Mouse (Mus musculus) C2C12 (cell line): Measurements from ENCODE around the gene Whamm. TPM values are rescaled to one million over a fixed set of nuclear protein-coding genes. Genes with fewer than 3 reads are reported as not detected.

Experiments used
- H3K27me3 ChIP-seq: one replicate; pipeline ENCODE4 v1.6.1; 2011; ENCODE audit not compliant: control insufficient read depth, insufficient read depth, insufficient read length
- H3K36me3 ChIP-seq: one replicate; pipeline ENCODE4 v1.6.1; 2011; ENCODE audit not compliant: control insufficient read depth, insufficient read depth
- H3K4me3 ChIP-seq: one replicate; pipeline ENCODE4 v1.5.1; 2011; ENCODE audit warnings: mild to moderate bottlenecking, control low read depth; ENCODE audit not compliant: poor library complexity, insufficient read depth, severe bottlenecking
- H3K79me2 ChIP-seq: one replicate; pipeline ENCODE4 v1.6.1; 2011; ENCODE audit not compliant: control insufficient read depth, insufficient read depth
- H3K79me3 ChIP-seq: one replicate; pipeline ENCODE4 v1.6.1; 2011; ENCODE audit warnings: low read depth, control low read depth
- H3ac ChIP-seq: one replicate; pipeline ENCODE3; 2011; ENCODE audit warnings: low read depth; ENCODE audit not compliant: control insufficient read depth, insufficient read length
- CEBPB ChIP-seq: IDR thresholded peaks from one replicate; pipeline ENCODE4 v1.6.1; 2011; ENCODE audit warnings: low read depth, mild to moderate bottlenecking, control low read depth, moderate library complexity
- CTCF ChIP-seq: IDR thresholded peaks from one replicate; pipeline ENCODE4 v1.5.1; 2011; ENCODE audit not compliant: control insufficient read depth, insufficient read depth, insufficient read length
- FOSL1 ChIP-seq: IDR thresholded peaks from one replicate; pipeline ENCODE4 v1.8.0; 2011; ENCODE audit warnings: mild to moderate bottlenecking, low read length; ENCODE audit not compliant: poor library complexity, insufficient read depth, severe bottlenecking
- MAX ChIP-seq: IDR thresholded peaks from one replicate; pipeline ENCODE4 v1.6.1; 2011; ENCODE audit warnings: mild to moderate bottlenecking, control low read depth
- MYOD1 ChIP-seq: IDR thresholded peaks from one replicate; pipeline ENCODE4 v1.6.1; 2011; ENCODE audit warnings: low read depth; ENCODE audit not compliant: control insufficient read depth, insufficient read length
- MYOG ChIP-seq: IDR thresholded peaks from one replicate; pipeline ENCODE4 v1.6.1; 2011; ENCODE audit not compliant: control insufficient read depth, insufficient read length; ENCODE audit errors: extremely low read depth
- USF1 ChIP-seq: IDR thresholded peaks from one replicate; pipeline ENCODE4 v1.6.1; 2011; ENCODE audit warnings: low read depth, mild to moderate bottlenecking, control low read depth, moderate library complexity
- polyA plus RNA-seq: library from polyadenylated mRNA; unstranded; fragments of >200 nt; fragmentation: generic; extraction: Trizol; gene quantifications from one replicate; pipeline ENCODE4 v1.2.1, GENCODE M21; 2012; ENCODE audit warnings: missing spikeins

Gene Whamm
- polyA plus RNA-seq, 1 experiment, result 3.2 TPM

- Histone ChIP-seq H3K79me2 (no peaks in the 10 kb centered on the region), H3K4me3 (no peak overlapping the region), H3K36me3 (no peaks in the 10 kb centered on the region), H3K27me3 (peaks cover 29% of the 10 kb centered on the region), H3ac (no peak overlapping the region), H3K79me3 (no peaks in the 10 kb centered on the region)
- TF ChIP-seq MAX, result no peak
- TF ChIP-seq MYOD1, result no peak
- no peak for TF ChIP-seq CEBPB
Measured at GRCm38 (mm10) chr7:81559231-81559980, 11.7 kb upstream of the Whamm start.

GRCm38 (mm10) chr7:81560101-81561049 lies 10.7 kb upstream of the Whamm start:
- Histone ChIP-seq H3K27me3 (peaks cover 37% of the 10 kb centered on the region), H3K79me2 (no peaks in the 10 kb centered on the region), H3K36me3 (no peaks in the 10 kb centered on the region), H3K79me3 (no peaks in the 10 kb centered on the region), H3K4me3 (no peak overlapping the region), H3ac (no peak overlapping the region)
- TF ChIP-seq MAX, result no peak
- TF ChIP-seq CTCF, result no peak
- no peak for TF ChIP-seq FOSL1

- TF ChIP-seq MAX, result no peak
- no peak for TF ChIP-seq MYOD1
- no peak for TF ChIP-seq USF1
- no peak for TF ChIP-seq MYOG
- no peak for TF ChIP-seq CTCF
- TF ChIP-seq FOSL1, result no peak
- no peak for TF ChIP-seq CEBPB
- Histone ChIP-seq H3K79me3 (no peaks in the 10 kb centered on the region), H3ac (no peak overlapping the region), H3K4me3 (no peak overlapping the region), H3K36me3 (no peaks in the 10 kb centered on the region), H3K27me3 (peaks cover 43% of the 10 kb centered on the region), H3K79me2 (no peaks in the 10 kb centered on the region)
Measured at GRCm38 (mm10) chr7:81561211-81561610, 9.9 kb upstream of the Whamm start.

GRCm38 (mm10) chr7:81563506-81564015 lies 7.5 kb upstream of the Whamm start:
- H3K79me2 ChIP-seq, result no peaks in the 10 kb centered on the region
- no peak overlapping the region for H3K4me3 ChIP-seq
- H3ac ChIP-seq, result no peak overlapping the region
- H3K36me3 ChIP-seq, result no peaks in the 10 kb centered on the region
- H3K27me3 ChIP-seq, result peaks cover 34% of the 10 kb centered on the region
- TF ChIP-seq CTCF (no peak), MYOD1 (no peak), MAX (no peak), MYOG (no peak), FOSL1 (no peak), CEBPB (no peak), USF1 (no peak)
- H3K79me3 ChIP-seq, result no peaks in the 10 kb centered on the region

DNA sequence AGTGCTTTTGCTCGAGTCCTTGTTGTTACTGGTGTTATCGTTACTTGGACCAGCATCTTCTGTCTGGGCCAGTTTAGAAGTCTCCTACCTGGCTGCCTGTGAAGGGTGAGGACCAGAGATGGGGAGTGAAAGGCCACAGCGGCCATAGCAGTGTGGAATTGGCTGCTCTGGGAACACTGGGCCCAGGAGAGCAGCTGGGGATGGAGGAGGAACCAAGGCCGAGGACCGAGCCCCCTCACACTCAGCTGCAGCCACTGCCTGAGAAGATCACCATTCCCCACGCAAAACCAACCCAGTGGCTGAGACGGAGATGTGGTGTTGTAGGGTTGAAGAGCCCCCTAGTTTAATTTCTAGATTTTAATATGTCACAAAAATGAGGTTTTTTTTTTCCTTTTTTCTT lies 6.3 kb upstream of the Whamm start:
- H3K4me3 ChIP-seq, result no peak overlapping the region
- H3K79me2 ChIP-seq, result no peaks in the 10 kb centered on the region
- no peaks in the 10 kb centered on the region for H3K36me3 ChIP-seq
- H3K27me3 ChIP-seq, result peaks cover 27% of the 10 kb centered on the region
- H3ac ChIP-seq, result no peak overlapping the region
- TF ChIP-seq CEBPB (no peak), FOSL1 (no peak), USF1 (no peak), MYOG (no peak), MAX (no peak), MYOD1 (no peak), CTCF (no peak)
- no peaks in the 10 kb centered on the region for H3K79me3 ChIP-seq
